Comparison of ENCODE assay signal across 19 mouse cellular contexts in the genomic region with DNA sequence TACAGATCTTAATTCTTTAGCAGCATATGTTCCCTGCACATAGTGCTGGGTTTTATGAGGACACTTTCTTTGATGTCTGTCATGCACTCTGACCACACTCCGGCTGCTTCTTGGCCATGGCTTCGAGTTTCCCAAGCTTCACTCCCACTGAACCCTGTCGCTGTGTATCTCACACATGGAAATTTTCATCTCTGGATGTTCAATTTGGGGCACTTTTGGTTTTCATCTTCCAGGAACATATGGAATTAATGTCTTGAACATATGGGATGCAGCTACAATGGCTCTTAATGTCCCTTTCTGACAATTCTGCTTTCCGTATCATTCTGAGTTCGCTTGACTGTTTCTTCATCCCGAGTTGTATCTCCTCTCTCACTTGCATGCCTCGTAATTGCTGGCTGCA.
"Had no signal": no experiment of that assay in that cellular context is flagged by ENCODE, and none has a peak within 500 bp of the region (broad histone marks: within the 10 kb centered on the region; RNA-seq: fewer than 3 reads in every experiment).

No protein-coding gene starts in this region.

- H3K4me3 ChIP-seq: layer of hippocampus, adult 2 months; liver, embryonic 13.5 days; lung, embryonic 15.5 days; megakaryocyte, embryonic 14.5 days; midbrain, embryonic 15.5 days; neural tube, embryonic 12.5 days had no signal

- H3K27ac ChIP-seq: layer of hippocampus, adult 2 months; liver, embryonic 13.5 days; lung, embryonic 15.5 days; macrophage; midbrain, embryonic 15.5 days; neural tube, embryonic 12.5 days had no signal

- H3K9me3 ChIP-seq: liver, embryonic 13.5 days; lung, embryonic 15.5 days; midbrain, embryonic 15.5 days; neural tube, embryonic 12.5 days had no signal

- H3K4me2 ChIP-seq: liver, embryonic 13.5 days; lung, embryonic 15.5 days; midbrain, embryonic 11.5 days; midbrain, embryonic 15.5 days; neural tube, embryonic 12.5 days had no signal

- DNase-seq: kidney, adult 9 months; kidney, postnatal 10 days; kidney, postnatal 4 days; liver; liver, embryonic 13.5 days; liver, postnatal 0 days; lung, postnatal 14 days; retina, postnatal 1 day; spleen, adult 18-20 months; thymus, adult 2 months; thymus, postnatal 25 days had no signal

- H3K27me3 ChIP-seq: liver, embryonic 13.5 days; lung, embryonic 15.5 days; megakaryocyte, embryonic 14.5 days; midbrain, embryonic 15.5 days; neural tube, embryonic 12.5 days had no signal

- ATAC-seq: intestine, embryonic 16.5 days; liver, postnatal 0 days; midbrain, embryonic 15.5 days had no signal

- H3K4me1 ChIP-seq: liver, embryonic 13.5 days; lung, embryonic 15.5 days; megakaryocyte, embryonic 14.5 days; neural tube, embryonic 12.5 days had no signal

- H3K36me3 ChIP-seq: liver, embryonic 13.5 days; lung, embryonic 15.5 days; midbrain, embryonic 15.5 days; neural tube, embryonic 12.5 days had no signal

- H3K9ac ChIP-seq: liver, embryonic 13.5 days; liver, postnatal 0 days; lung, embryonic 15.5 days; midbrain, embryonic 15.5 days; neural tube, embryonic 12.5 days had no signal
